Mouse (Mus musculus) right cerebral cortex, postnatal 4 days (tissue): ENCODE results near the gene Car8.

Experiments
- DNase-seq: peaks from one replicate; pipeline ENCODE4 v3.0.0-alpha.2; 2022

Car8 gene

DNA sequence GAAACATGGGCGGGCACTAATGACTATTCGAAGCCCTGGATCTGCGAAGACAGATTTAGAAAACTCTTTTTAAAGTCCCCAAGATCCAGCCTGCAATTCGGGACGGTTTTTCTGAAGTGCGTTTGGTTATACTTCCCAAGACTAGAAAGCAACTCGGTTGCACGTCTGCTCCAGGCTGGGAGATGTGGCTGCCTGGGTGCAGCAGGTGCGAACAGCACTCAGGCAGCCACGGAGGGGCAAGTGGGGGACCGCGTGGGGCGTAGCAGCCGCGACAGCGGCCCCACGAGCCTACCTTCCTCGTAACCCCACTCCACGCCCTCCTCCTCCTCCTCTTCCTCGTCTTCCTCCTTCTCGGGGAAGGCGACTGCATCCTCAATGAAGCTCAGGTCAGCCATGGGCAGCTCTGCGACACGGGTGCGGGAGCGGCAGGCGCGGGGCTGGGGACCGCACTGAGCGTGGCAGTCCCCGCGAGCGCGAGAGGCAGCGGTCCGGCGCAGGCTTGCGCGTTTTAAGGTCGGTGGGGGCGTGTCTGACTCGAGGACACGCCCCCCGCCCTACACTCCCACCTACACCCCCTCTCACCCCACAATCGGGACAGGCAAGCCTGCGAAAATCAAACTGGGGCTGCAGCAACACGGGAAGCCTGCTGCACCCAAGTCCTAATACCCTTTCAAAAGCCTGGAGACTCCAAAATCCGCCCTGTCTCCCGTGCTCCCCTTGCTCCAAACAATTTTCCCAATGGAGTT is at the start of gene Car8:
TSS of gene Car8 (minus strand) at position 482 of the 746 bp plus-strand sequence.
- DNase-seq, result peak; percentile 51

DNA sequence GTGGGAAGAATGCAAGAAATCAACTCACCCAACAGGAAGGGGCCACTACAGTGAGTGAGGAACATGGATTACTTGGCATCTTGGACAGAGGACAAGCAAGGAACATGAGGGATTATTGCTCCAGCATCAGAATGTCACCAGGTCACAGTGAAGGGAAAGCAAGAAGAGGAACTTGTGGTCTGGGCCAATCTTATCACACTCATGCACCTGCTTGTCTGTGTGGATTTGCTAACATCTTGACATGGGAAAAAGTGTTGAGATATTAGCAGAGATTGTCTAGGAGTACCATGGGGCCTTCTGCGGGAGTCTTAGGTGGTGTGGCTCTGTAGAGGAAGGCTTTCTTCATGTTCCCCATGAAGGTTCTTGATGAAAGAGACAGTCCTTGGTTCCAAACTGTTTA is 46.1 kb upstream of the Car8 start:
- DNase-seq, result no peak

DNA sequence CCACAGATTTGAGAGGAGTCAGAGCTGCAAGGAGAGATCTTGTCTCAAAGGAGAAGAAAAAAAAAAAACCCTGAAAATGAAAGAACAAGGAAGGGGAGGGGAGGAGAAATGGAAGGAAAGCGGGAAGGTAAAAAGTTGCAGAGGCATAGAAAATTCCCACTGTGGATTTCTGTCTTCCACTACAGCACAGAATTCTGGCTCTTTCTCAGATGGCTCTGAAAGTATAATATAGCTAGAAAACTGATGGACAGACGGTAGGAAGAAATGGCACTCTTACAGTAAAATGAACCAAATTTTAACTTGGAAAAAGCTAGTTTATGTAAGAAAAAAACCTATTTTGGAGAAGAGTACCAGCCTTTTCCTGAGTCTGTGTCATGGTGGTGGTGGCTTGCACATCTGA is 39.3 kb upstream of the Car8 start:
- no peak for DNase-seq

DNA sequence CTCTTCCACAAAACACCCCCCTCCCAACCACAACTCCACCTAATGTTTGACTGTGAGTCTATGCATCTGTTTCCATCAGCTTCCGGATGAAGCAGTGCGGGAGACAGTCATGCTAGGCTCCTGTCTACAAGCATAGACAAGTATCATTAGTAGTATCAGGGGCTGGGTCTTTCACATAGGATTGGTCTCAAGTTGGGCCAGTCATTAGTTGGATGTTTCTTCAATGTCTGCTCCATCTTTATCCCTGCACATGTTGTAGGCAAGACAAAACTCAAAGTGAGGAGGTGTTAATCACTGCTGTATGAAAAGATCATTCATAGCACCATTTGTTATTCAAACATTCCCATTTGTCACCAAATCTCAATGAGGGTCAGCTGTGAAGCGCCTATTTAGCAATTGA is 11.0 kb upstream of the Car8 start:
- no peak for DNase-seq

DNA sequence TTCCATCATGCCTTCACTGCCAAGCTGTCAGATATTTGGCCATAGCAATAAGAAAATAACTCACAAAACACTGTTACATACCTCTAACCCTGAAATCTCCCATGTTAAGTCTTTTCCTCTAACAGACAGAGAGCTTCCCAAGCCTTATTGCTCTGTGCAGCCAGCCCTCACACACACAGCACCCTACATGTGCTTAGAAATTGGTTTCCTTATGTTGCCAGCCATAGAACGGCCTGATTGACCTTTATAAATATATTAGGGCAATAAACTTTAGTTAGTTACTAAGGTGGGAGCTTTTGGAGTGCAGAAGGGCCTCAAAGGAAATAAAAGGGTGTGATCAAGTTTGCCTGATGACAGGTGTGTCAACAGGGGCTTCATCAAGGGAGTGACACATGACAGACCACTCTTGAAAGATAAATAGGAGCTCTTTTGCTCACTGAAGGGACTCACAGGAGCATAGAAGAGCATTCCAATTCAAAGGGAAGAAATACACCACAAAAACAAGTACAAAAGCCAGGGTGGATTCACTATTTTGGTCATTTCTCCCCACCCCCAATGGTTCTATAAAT is 6.7 kb upstream of the Car8 start:
- no peak for DNase-seq

DNA sequence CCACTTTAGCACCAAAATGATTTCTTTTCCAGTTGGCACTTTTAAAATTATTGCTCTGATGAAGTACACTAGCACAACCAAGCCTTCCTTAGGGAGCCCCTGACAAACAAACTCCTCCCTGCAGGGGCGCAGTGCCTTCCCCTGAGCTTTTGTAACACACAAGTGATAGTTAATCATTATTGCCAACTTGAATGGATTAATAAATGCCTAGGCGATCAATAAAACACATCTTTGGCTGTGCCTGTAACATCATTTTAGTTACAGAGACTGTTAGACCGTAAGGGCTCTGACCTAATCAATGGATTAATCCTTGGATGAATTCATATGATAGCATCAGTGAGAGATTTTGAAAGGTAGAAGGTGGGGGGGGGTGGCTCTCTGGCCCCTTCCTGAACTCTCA is 6.2 kb upstream of the Car8 start:
- no peak for DNase-seq

DNA sequence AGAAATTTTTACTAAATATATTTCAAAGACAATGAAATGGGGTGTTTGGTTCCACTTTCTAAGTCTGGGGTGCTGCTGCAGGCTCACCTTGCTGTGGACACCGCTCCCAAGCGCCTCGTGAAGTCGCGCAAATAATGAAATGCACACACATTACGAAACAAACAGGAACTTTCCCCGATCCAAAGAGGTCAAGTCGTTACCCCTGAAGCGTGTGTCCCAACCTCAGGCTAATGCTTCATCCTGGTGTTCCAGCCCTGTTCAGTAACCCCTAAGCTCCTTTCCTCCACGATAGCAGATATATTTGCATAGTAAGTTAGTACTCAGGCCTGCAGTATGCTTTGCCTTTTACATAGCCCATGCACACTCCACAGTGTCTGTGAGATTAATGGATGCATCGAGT is 858 bp upstream of the Car8 start:
- no peak for DNase-seq

DNA sequence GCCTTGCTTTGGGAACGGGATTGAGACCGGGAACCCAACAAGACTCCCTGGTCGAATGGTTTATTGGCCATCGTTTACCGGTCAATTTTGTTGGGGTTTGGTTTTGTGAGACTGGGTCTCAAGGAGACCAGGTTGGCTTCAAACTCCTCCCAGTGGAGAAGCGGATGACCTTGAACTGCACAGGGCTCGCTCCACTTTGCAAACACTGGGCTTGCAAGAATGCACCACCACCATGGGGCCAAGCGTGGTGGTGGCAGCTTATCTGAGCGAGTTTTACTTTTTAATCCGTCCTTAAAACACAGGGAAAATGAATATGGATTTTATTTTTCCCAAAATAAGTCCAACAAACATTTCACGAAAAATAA is 447 bp upstream of the Car8 start:
- no peak for DNase-seq

DNA sequence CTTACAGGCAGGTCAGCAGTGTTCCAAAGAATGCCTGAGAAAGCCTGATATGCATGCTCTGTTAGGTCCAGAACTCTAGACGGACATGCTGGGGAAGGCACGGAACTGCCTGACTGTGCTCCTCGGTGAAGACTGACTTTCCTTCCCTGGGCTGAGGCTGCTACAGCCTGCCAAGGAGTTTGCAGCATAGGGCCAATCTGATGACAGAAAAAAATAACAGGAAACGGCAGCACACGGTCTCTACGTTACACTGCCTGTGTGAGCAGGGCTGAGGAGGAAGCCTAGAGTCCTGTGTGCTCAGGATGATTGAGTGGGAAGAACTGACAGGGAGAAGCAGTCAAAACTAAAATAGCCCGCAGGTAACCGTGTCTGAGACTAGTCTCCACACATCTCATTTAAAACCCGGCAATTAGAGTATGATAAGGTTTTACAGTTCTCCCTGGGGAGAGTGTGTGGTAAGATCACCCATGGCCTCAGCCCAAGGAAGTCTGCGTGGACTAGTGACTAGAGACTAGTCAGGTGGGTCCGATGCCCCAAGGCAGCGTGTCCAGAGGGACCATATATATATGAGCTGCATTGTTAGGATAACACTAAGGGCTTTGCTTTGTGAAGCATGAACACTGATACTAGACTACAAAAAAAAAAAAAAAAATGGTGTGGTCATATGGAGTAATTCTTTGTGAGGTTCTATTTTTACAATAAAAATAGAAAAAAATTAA is 6.3 kb downstream of the Car8 start:
- no peak for DNase-seq

DNA sequence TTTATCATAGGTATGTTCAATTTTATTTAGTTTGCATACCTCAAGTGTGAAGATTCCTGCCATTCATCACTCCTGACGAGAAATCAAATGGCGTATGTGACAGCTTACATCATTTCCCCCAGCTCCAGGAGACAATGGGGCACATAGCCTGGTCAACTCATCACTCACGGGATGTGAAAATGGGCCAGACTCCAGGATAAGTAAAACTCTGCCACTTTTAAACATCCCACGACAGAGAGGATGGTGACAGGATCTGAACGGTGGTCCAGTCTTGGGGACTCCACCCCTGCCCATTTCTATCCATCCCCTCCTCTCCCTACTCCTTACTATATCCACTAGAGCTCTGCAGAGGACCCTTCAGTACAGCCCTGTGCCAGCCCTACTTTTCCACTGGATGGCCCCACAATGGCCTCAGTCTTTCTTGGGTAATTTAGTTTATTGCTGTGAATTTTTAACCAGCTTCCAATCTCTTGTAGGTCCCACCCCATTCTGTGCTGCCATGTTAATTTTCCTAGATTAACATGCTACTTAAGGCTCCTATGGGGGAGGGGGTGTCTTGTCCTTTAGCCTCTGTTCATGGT is 7.5 kb downstream of the Car8 start:
- no peak for DNase-seq

DNA sequence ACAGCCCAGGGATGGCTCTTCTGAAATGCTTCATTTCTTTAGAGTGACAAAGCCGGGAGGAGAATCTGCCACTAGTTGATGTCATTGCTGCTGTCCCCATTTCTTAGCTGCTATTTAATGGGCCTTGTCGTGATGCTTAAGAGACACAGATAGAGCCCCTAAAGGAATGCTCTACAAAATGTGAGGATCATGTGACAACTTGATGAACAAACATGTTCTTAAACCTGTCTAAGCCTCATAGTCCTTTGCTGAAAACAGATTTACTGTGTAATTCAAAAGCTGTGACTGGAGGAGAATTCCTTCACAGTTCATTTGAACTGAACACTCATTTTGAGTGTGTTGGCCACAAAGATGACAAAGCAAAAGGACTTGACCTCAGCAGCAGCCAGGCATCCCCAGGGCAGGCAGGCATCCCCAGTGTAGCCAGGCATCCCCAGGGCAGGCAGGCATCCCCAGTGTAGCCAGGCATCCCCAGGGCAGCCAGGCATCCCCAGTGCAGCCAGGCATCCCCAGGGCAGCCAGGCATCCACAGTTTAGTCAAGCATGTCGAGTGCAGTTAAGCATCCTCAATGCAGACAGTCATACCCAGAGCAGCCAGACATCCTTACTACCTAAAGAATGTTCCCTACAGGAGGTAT is 9.1 kb downstream of the Car8 start:
- DNase-seq, result no peak

DNA sequence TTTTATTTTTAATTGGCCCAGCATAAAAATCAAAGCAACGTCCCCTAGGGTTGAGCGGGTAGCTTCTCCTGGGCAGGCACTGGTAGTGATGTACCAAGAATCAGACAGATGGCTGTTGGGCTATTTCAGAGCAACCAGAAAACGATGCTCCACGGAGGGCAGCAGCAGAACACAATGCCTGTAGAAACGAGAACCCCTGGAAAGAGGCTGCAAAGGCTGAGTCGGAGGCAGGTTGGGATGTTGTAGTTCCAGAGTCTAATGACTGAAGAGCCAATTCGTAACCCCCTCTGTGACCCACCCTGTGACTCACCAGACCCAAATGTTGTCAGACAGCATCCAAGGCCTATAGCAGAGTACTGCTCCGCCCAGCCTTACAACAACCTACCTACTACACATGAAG is 19.9 kb downstream of the Car8 start:
- DNase-seq, result no peak

DNA sequence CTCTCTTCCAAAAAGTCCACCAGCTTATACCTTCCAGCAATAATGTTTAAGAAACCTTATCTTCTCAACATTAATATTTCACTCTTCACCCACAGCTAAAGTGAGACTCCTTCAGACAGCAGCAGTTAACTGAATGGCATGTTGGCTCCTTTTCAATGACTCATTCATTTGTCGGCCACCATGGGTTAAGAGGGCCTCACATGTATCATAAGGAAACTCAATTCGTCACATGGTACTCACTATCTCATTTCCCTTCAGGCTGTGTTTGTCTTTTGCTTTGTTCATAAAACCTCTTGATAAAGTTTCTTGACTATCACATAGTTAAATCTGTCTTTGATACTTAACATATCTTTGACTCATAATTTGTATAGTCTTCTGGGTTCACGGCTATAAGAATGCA is 20.8 kb downstream of the Car8 start:
- no peak for DNase-seq

DNA sequence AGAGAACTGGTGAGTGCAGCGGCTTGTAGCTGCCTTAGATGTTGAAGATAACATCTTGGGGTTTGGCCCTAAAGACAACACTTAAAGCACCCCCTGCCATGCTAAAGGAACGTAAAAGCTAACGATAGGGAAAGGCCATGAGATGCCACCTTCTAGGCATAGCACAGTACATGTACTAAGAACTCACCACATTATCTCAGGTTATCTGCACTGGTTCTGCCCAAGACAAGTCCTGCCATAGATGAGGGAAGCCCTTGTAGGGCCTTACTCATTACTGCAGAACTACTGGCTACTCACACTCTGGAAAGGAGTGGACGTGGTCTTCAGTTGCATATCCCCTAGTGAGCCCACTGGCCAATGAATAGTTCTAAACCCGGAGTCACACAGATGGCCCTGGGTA is 21.6 kb downstream of the Car8 start:
- no peak for DNase-seq

DNA sequence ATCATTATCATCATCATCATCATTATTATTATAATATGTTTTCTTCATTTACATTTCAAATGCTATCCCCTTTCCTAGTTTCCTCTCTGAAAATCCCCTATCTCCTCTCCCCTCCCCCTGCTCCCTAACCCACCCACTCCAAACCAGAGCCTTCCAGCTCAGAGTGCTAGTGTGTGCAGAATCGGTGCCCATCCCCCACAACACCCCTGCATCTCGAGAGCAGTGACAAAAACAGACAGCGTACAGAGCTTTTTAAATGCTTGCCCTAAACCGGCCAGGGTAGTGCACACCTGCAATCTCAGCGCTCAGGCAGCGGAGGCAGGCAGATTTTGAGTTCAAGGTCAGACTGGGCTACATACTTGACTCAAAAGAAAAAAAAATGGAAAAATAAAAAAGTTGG is 22.3 kb downstream of the Car8 start:
- DNase-seq, result no peak

DNA sequence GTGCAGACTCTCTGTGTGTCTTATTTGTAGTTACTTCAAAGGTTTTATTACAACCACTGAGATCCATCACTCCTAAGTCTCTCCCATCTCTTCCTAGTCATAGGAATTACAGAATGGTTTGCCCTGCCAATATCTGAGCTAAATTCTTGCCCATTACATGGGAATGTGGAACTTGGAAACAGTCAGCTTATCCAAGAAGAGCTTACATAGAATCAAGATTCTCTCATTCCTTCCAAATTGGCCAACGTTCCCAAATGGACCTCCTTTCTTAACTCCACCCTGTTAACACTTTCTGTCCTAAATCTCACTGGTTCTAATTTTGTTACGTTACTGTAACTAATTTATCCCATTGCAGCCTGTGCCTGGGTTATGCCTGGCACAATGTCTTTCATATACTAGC is 25.2 kb downstream of the Car8 start:
- no peak for DNase-seq

DNA sequence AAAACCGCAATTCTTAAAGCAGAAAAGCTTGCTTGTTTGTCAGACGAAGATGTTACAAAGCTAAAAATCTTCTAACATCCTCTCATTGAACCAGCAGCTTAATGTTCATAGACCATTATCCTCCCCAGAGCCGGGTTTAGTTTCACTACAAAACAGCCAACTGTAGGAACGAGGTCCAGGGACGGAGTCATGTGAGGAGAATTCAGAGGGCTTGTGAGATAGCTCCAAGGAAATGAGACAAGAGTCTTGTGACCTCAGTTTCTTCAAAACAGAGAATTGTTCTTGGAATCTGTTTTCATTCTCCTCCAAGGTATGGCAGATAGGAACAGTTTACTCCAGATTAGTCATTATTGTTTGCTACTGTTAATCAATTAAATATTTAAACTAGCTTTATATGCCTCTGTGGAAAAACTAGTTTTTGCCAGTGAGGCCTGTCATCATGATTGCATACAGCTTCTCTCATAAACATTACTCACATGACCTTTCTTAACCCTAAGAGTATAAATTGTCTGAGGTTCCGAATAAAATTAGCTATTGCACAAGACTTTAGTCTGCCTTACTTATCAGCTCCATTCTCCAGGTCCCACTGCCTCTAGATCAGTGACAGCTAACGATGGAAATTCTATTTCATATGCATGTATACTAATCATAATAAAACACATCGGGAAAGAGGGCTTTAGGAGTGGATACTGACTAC is 25.8 kb downstream of the Car8 start:
- DNase-seq, result no peak

DNA sequence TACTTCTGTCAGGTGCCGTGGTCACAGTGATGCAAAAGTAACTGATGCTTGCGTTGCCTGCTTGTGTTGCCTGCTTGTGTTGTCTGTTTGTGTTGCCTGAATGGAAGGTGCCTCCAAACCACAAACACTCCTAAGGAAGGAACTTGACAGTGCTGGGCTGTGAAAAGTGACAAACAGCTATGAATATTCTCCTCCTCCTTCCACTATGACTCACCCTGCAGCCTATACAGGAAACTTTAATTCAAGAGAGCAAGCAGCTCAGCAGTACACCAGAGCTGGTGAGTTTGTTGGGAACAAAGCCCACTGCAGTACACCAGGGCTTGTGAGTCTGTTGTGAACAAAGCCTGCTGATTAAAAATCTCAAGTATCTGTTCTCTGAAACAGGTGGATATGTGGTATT is 28.4 kb downstream of the Car8 start:
- no peak for DNase-seq

DNA sequence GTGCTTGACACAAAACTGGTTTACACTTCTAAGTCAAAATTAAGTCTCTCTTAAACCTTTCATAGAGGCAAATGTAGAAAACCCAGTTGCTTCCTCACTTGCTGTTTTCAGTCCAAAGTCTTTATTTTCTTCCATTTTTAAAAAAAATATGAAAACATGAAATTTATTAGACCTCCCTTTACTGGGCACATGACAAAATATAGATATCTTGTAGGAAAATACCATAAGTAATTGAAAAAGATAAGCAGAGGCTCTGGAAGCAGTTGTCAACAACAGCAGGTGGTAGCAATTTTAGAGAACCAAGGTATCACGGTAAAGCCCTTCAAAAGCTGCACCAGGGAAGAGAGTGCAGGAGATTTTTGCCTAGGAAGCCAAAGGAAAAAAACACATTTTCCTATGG is 30.9 kb downstream of the Car8 start:
- no peak for DNase-seq

DNA sequence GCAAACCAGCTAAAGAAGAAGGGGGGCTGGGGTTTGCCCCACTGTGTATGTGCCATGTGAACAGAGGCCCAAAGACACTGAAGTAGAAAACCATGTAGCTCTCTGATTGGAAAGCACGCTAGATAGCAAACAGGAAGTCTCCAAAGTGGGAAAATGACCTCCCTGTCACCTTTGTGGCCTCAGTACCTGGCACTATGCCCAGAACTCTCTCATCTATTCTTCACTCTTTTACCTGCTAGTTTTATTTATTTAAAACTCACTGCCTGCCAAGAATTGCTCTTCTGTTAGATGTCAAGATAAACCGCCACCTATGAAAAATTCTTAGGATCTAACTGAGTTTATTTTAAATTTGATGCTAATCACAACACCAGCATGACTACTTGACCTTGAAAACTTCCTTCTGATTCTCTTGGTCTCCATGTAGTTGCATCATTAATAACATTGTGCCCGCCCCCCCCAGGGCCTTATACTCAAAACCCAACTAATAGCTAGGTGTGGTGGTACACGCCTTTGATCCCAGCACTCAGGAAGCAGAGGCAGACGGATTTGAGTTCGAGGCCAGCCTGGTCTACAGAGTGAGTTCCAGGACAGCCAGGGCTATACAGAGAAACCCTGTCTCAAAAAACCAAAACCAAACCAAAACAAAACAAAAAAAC is 31.8 kb downstream of the Car8 start:
- no peak for DNase-seq

DNA sequence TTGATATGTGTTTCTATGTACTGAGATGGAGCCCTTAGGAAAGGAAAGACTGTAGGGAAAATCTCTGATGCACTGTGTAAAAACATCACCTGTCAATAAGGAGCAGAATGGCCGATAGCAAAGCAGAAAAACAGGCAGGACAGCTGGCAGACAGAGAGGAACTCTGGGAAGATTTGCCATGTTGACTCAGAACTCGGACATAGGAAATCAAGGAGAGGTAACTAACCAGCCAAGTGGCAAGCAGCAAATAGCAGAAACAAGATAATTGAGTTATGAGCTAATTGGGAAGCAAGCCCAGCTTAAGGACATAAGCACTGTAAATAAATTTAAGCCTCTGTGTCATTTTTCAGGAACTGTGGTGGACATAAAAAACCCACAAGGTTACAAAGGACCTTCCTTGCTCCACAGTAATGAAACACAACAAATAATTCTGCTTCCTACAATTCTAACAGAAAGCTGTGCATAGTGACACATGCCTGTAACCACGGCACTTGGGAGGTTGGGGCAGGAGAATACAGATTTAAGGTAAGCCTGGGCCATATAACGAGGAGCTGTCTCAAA is 33.7 kb downstream of the Car8 start:
- no peak for DNase-seq

DNA sequence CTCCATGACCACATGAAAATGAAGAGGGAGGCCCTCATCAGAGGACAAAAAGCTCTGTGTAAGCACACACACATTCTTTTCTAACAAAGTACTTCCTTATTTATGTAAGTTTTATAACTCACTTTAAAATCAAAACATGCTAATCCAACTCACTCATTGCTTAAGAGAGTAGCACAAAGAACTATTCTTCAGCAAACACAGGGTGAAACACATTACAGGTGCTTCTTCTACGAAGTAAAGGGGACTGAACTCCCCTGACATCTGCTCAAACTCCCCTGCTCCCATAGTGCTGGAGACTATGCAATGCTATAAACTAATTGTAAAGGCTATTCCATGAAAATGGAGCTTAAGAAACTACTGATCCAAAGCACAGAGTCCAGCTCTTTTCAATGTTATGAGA is 35.5 kb downstream of the Car8 start:
- DNase-seq, result no peak
